Mouse (Mus musculus): Measurements from ENCODE around the gene Acox1. TPM values are rescaled to one million over a fixed set of nuclear protein-coding genes. Genes with fewer than 3 reads are reported as not detected.
A peak's percentile ranks its signal among the peaks of the same experiment; 100 is the strongest.

Gene Acox1
- polyA plus RNA-seq, 1 experiment from 2014 or later: 14.5 TPM

DNA sequence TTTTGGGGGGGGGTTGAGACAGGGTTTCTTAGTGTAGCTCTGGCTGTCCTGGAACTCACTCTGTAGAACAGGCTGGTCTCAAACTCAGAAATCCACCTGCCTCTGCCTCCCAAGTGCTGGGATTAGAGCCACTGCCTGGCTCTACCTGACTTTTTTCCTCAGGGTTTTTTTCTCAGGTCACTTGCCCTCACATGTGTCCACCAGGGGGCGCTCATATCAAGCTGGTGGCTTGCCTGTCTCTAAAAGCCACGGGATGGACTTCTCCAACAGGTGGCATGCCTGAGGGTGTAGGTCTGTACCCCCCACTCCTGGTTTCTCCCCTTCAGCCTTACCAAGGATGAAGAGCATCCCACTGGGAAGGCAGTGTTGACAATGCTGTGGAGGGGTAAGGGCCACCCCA lies 27.6 kb upstream of the Acox1 start:
- no peak overlapping the region for H3K9ac ChIP-seq
- H3K4me3 ChIP-seq (replicated peaks): no peak overlapping the region
- no peak overlapping the region for H3K27ac ChIP-seq
- DNase-seq: peak; percentile 69
- no peaks in the 10 kb centered on the region for H3K36me3 ChIP-seq
- WGBS (ENCODE audit: insufficient replicate concordance): 0% methylated on average over 2 of the region's 2 CpGs
- H3K9me3 ChIP-seq (replicated peaks): no peaks in the 10 kb centered on the region
- H3K27me3 ChIP-seq: peaks cover 55% of the 10 kb centered on the region
- no peak overlapping the region for H3K4me2 ChIP-seq
- H3K4me1 ChIP-seq (replicated peaks): peaks cover 9% of the 10 kb centered on the region
- 0 out of 2 replicates have a peak, but pooled peaks have one; percentile 14 for ATAC-seq (ENCODE audit: low read depth)

DNA sequence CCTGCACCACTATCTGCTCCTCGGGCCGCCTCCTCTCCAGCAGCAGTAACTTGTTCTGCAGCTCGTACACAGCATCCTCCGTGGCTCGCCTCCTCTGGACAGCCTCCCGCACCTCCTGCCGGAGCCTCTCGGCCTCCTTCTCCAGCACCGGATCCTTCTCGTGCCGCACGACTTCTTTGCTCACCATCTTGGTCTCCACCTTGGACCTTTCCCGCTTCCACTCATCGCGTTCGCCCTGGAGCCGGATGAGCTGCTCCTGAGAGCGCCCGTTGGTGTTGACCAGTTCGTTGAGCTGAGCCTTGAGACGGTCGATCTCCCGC lies 23.9 kb upstream of the Acox1 start:
- Histone ChIP-seq H3K4me2 (peak overlapping the region; percentile 48), H3K4me3 (replicated peaks) (peak overlapping the region; percentile 35), H3K36me3 (no peaks in the 10 kb centered on the region), H3K9me3 (replicated peaks) (no peaks in the 10 kb centered on the region), H3K27ac (no peak overlapping the region), H3K4me1 (replicated peaks) (peaks cover 29% of the 10 kb centered on the region), H3K9ac (no peak overlapping the region), H3K27me3 (peaks cover 57% of the 10 kb centered on the region)
- DNase-seq: no peak
- no peak for ATAC-seq (ENCODE audit: low read depth)
- 10% methylated on average over 23 of the region's 23 CpGs for WGBS (ENCODE audit: insufficient replicate concordance)

DNA sequence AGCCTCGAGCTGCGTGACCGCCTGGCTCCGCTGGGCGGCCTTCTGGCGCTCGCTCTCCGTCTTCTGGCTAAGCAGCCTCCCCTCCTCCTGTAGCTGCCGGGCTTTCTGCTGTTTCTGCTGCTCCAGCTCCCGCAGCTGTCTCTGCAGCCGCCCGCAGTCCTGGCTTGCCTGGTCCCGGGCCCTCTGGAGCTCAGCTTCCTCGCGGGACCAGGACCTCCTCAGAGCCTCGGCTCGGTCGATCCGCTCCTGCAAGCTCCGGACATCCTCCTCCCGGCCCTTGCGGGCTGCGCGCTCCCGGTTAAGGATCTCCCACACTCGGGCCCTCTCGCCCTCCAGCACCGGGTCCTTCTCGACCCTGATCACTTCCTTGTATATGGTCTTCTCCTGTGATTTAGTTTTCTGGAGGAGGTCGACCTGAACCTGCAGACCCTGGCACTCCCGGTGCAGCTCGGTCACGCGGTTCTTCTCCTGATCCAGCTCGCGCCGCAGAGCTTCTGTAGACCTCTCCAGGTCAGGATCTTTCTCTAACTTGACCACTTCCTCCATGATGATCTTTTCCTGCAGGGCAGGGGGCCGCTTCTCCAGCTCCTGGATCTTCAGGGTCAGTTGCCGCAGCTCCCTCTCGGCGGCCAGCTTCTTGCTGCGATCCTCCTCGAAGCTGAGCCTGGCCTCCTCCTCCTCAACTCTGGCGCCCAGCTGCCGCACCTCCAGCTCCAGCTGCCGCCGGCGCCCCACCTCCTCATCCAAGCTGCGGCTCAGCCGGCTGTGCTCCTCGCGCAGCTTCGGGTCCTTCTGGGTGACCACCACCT lies 23.3 kb upstream of the Acox1 start:
- no peak for DNase-seq
- Histone ChIP-seq H3K36me3 (no peaks in the 10 kb centered on the region), H3K9ac (no peak overlapping the region; the same call in 1 of the 2 replicates)

GRCm38 (mm10) chr11:116219885-116220284 lies 21.0 kb upstream of the Acox1 start:
- ATAC-seq (ENCODE audit: low read depth) (no peak), DNase-seq (peak; percentile 43)
- H3K4me2 ChIP-seq: no peak overlapping the region
- H3K4me3 ChIP-seq (replicated peaks): no peak overlapping the region
- no peak overlapping the region for H3K9ac ChIP-seq
- WGBS (ENCODE audit: insufficient replicate concordance): 15% methylated on average over 4 of the region's 4 CpGs
- no peaks in the 10 kb centered on the region for H3K9me3 ChIP-seq (replicated peaks)
- peaks cover 48% of the 10 kb centered on the region for H3K27me3 ChIP-seq
- no peak overlapping the region for H3K27ac ChIP-seq
- H3K4me1 ChIP-seq (replicated peaks): peaks cover 29% of the 10 kb centered on the region
- H3K36me3 ChIP-seq: no peaks in the 10 kb centered on the region

More for the DNA sequence above, 23.3 kb upstream of the Acox1 start:
- no peaks in the 10 kb centered on the region for H3K9me3 ChIP-seq (replicated peaks)
- peak overlapping the region; percentile 48 for H3K4me2 ChIP-seq
- 9% methylated on average over 53 of the region's 53 CpGs for WGBS (ENCODE audit: insufficient replicate concordance)
- H3K4me1 ChIP-seq (replicated peaks): peaks cover 29% of the 10 kb centered on the region
- ATAC-seq (ENCODE audit: low read depth): no peak
- peak overlapping the region; percentile 35 for H3K4me3 ChIP-seq (replicated peaks)
- H3K27ac ChIP-seq: no peak overlapping the region
- H3K27me3 ChIP-seq: peaks cover 57% of the 10 kb centered on the region

- H3K36me3 ChIP-seq: no peaks in the 10 kb centered on the region
- H3K4me2 ChIP-seq: no peak overlapping the region
- H3K27ac ChIP-seq: peak overlapping the region; percentile 66
- ATAC-seq (ENCODE audit: low read depth): peak; percentile 33
- DNase-seq: no peak
- peaks cover 29% of the 10 kb centered on the region for H3K4me1 ChIP-seq (replicated peaks)
- WGBS (ENCODE audit: insufficient replicate concordance): 42% methylated on average over 7 of the region's 7 CpGs
- peaks cover 38% of the 10 kb centered on the region for H3K27me3 ChIP-seq
- no peak overlapping the region for H3K9ac ChIP-seq
- H3K4me3 ChIP-seq (replicated peaks): no peak overlapping the region
- no peaks in the 10 kb centered on the region for H3K9me3 ChIP-seq (replicated peaks)
Observed at GRCm38 (mm10) chr11:116218737-116219400, 20.0 kb upstream of the Acox1 start.

GRCm38 (mm10) chr11:116218263-116218662 lies 19.4 kb upstream of the Acox1 start:
- no peak overlapping the region for H3K4me3 ChIP-seq (replicated peaks)
- H3K4me2 ChIP-seq: no peak overlapping the region
- no peaks in the 10 kb centered on the region for H3K9me3 ChIP-seq (replicated peaks)
- H3K4me1 ChIP-seq (replicated peaks): peaks cover 29% of the 10 kb centered on the region
- ATAC-seq (ENCODE audit: low read depth): no peak
- H3K27ac ChIP-seq: peak overlapping the region; percentile 66
- no peak overlapping the region for H3K9ac ChIP-seq
- peaks cover 32% of the 10 kb centered on the region for H3K27me3 ChIP-seq
- 67% methylated on average over 2 of the region's 2 CpGs for WGBS (ENCODE audit: insufficient replicate concordance)
- DNase-seq: no peak
- H3K36me3 ChIP-seq: no peaks in the 10 kb centered on the region

GRCm38 (mm10) chr11:116216549-116216948 lies 17.7 kb upstream of the Acox1 start:
- Histone ChIP-seq H3K9me3 (replicated peaks) (no peaks in the 10 kb centered on the region), H3K4me3 (replicated peaks) (no peak overlapping the region), H3K4me1 (replicated peaks) (peaks cover 20% of the 10 kb centered on the region), H3K36me3 (no peaks in the 10 kb centered on the region; the same call in 1 of the 2 replicates), H3K27me3 (peaks cover 14% of the 10 kb centered on the region), H3K27ac (no peak overlapping the region), H3K4me2 (no peak overlapping the region), H3K9ac (no peak overlapping the region)
- DNase-seq (no peak), ATAC-seq (ENCODE audit: low read depth) (no peak)
- WGBS (ENCODE audit: insufficient replicate concordance): 69% methylated on average over 11 of the region's 11 CpGs

GRCm38 (mm10) chr11:116215991-116216390 lies 17.1 kb upstream of the Acox1 start:
- ATAC-seq (ENCODE audit: low read depth): no peak
- 73% methylated on average over 6 of the region's 6 CpGs for WGBS (ENCODE audit: insufficient replicate concordance)
- peaks cover 24% of the 10 kb centered on the region for H3K4me1 ChIP-seq (replicated peaks)
- H3K4me3 ChIP-seq (replicated peaks): no peak overlapping the region
- H3K4me2 ChIP-seq: no peak overlapping the region
- no peak overlapping the region for H3K27ac ChIP-seq
- H3K27me3 ChIP-seq: peaks cover 9% of the 10 kb centered on the region
- no peaks in the 10 kb centered on the region; the same call in 1 of the 2 replicates for H3K36me3 ChIP-seq
- H3K9ac ChIP-seq: no peak overlapping the region
- no peaks in the 10 kb centered on the region for H3K9me3 ChIP-seq (replicated peaks)
- no peak for DNase-seq

DNA sequence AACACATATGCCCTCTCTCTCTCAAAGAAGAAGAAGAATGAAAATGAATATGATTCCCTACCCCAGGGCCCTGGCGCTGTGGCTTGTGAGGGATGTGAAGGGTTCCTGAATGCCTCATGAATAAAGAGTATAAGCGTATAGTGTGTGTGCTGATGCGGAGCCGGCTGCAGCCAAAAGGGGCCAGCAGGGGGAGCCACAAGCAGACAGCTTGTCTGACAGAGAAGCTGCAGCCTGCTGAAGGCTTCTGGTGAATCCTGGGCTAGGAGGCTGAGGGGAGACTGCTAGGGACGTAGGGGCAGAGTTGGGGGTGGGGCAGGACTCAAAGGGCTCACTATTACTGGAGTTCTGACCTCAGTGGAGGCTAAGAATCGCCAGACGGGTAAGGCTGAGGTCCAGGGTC lies 16.3 kb upstream of the Acox1 start:
- DNase-seq: no peak
- H3K9ac ChIP-seq: no peak overlapping the region

DNA sequence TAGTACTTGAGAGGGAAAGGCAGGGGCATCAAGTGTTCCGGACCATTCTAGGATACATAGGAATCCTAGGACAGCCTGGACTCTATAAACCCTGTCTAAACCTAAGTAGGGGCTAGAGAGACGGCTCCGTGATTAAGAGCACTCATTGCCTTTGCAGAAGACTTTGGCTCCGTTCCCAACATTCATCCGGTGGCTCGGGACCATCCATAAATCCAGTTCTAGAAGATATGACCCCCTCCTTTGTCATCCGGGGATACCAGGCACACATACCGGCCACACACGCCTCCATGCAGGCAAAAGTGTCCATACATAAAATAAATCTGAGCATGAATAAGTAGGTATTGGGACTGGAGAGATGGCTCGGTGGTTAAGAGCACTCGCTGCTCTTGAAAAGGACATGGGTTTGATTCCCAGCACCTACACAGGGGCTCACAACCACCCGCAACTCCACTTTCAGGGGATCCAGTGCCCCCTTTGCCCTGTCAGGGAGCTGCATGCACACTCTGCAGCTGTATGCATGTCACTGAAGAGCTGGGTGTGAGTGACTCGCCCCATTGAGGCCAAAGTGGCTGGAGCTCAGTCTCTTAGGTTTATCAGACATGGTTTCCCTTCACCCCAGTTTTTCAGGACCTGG lies 15.1 kb upstream of the Acox1 start:
- Histone ChIP-seq H3K4me3 (replicated peaks) (no peak overlapping the region), H3K9me3 (replicated peaks) (no peaks in the 10 kb centered on the region), H3K36me3 (no peaks in the 10 kb centered on the region; the same call in 1 of the 2 replicates), H3K27ac (no peak overlapping the region), H3K27me3 (no peaks in the 10 kb centered on the region), H3K9ac (no peak overlapping the region), H3K4me1 (replicated peaks) (peaks cover 21% of the 10 kb centered on the region), H3K4me2 (no peak overlapping the region)
- DNase-seq (no peak), ATAC-seq (ENCODE audit: low read depth) (no peak)
- 74% methylated on average over 13 of the region's 13 CpGs for WGBS (ENCODE audit: insufficient replicate concordance)

More for the DNA sequence above, 16.3 kb upstream of the Acox1 start:
- ATAC-seq (ENCODE audit: low read depth): no peak
- Histone ChIP-seq H3K4me1 (replicated peaks) (peaks cover 29% of the 10 kb centered on the region), H3K27me3 (peaks cover under 1% of the 10 kb centered on the region), H3K4me2 (no peak overlapping the region), H3K27ac (no peak overlapping the region), H3K4me3 (replicated peaks) (no peak overlapping the region), H3K36me3 (no peaks in the 10 kb centered on the region; the same call in 1 of the 2 replicates), H3K9me3 (replicated peaks) (no peaks in the 10 kb centered on the region)
- WGBS (ENCODE audit: insufficient replicate concordance): 81% methylated on average over 7 of the region's 7 CpGs

DNA sequence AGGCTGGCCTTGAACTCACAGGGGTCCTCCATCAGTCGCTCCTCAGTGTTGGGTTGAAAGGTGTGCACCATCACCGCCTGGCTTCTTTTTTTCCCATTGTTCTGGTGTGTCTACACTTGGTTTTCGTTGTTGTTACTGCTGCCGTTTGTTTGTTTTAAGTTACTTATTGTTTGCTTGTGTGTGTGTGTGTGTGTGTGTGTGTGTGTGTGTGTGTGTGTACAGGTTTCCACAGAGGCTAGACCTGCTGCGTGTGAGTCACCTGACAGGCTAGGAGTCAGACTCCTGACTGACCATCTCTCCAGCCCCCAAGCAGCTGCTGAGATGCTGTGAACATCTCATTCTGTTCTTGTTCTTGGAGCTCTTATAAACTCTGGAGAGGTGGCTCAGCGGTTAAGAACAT lies 14.0 kb upstream of the Acox1 start:
- H3K4me3 ChIP-seq (replicated peaks): no peak overlapping the region
- peaks cover 9% of the 10 kb centered on the region for H3K4me1 ChIP-seq (replicated peaks)
- no peaks in the 10 kb centered on the region for H3K9me3 ChIP-seq (replicated peaks)
- H3K27ac ChIP-seq: no peak overlapping the region
- no peak overlapping the region for H3K9ac ChIP-seq
- ATAC-seq (ENCODE audit: low read depth) (no peak), DNase-seq (no peak)
- 80% methylated on average over 6 of the region's 6 CpGs for WGBS (ENCODE audit: insufficient replicate concordance)
- no peaks in the 10 kb centered on the region for H3K27me3 ChIP-seq
- no peak overlapping the region for H3K4me2 ChIP-seq
- H3K36me3 ChIP-seq: no peaks in the 10 kb centered on the region; the same call in 1 of the 2 replicates

Measured in liver, embryonic 13.5 days (tissue).